Mouse (Mus musculus): ENCODE data around the gene Crtc3. TPM values are rescaled to one million over a fixed set of nuclear protein-coding genes. Genes with fewer than 3 reads are reported as not detected.

The Crtc3 gene
- 13.1 and 16.6 TPM in 2 replicates for polyA plus RNA-seq (2014; fragmentation: Nextera tagmentation; extraction: Ambion mirVana)

DNA sequence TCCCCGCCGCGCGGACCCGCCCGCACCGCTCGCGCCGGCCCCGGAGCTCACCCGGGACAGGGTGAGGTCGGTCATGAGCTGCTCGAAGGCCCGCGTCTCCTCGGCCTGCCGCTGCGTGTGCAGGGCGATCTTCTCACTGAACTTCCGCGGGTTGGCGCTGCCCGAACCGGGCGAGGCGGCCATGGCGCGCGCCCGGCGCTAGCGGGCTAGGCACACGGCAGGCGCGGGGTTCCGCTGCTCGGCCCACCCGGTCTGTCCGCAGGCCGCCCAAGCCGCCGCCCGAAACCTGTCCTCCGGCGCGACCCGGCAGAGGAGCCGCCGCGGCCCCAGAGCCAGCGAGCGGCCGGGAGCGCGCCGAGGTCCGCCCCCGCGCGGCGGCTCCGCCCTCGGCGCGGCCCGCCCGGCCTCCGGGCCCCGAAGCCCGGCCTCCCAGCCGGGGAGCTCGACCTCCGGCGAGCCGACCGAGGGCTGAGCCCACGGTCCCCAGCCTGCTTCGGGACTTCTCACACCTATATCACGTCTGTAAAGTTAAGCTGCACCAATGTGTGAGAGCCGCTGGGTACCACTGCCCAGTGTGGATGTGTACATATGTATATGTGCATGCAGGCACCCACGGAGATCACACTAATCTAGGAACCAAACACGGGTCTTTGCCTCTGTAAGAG is at the start of gene Crtc3:
TSS of gene Crtc3 (minus strand) at position 322 of the 665 bp plus-strand sequence.
- Histone ChIP-seq H3K9me3 (ENCODE audit: control insufficient read depth, low read length) (no peaks in the 10 kb centered on the region), H3K27ac (ENCODE audit: low read depth, low read length) (peak within 1 kb of the TSS; percentile 87), H3K4me2 (peak within 1 kb of the TSS; percentile 95), H3K4me1 (replicated peaks; ENCODE audit: control insufficient read depth, insufficient read depth, low read length) (peaks cover 12% of the 10 kb centered on the region; the same call in 1 of the 2 replicates), H3K36me3 (ENCODE audit: control insufficient read depth, insufficient read depth, low read length) (no peaks in the 10 kb centered on the region), H3K27me3 (replicated peaks; ENCODE audit: control insufficient read depth, insufficient read depth, low read length) (no peaks in the 10 kb centered on the region), H3K9ac (ENCODE audit: low read depth, low read length) (peak within 1 kb of the TSS; percentile 94), H3K4me3 (ENCODE audit: low read depth, low read length) (peak within 1 kb of the TSS; percentile 84)
- peak; percentile 85 for ATAC-seq (replicated peaks; ENCODE audit: low FRiP score)
- 1% methylated on average over 56 of the region's 83 CpGs for WGBS
- peak; percentile 78 for DNase-seq (ENCODE audit: low spot score)

DNA sequence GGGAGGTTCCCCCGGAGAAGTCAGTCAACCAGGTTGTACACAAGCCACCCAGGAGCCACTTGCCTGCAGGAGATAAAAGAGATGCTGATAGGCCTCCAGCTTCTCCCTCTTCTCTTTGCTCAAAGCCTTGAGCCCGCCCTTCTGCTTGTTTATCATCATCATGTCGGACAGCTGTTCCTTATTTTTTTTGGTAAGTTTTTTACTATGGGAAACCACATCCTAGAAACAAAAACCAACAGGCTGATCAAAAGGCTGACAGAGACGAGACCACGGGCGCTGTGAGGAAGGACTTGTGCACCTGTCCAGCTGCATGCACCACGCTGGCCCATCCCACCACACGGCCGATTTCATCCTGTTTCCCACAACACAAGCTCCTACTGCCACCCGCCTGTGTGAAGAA is 47.5 kb upstream of the Crtc3 start:
- Histone ChIP-seq H3K9ac (ENCODE audit: low read depth, low read length) (no peak overlapping the region), H3K27me3 (replicated peaks; ENCODE audit: control insufficient read depth, insufficient read depth, low read length) (no peaks in the 10 kb centered on the region), H3K4me2 (no peak overlapping the region), H3K36me3 (ENCODE audit: control insufficient read depth, insufficient read depth, low read length) (peaks cover 9% of the 10 kb centered on the region; the same call in 1 of the 2 replicates), H3K27ac (ENCODE audit: low read depth, low read length) (no peak overlapping the region), H3K4me3 (ENCODE audit: low read depth, low read length) (no peak overlapping the region), H3K9me3 (ENCODE audit: control insufficient read depth, low read length) (no peaks in the 10 kb centered on the region), H3K4me1 (replicated peaks; ENCODE audit: control insufficient read depth, insufficient read depth, low read length) (no peaks in the 10 kb centered on the region)
- ATAC-seq (replicated peaks; ENCODE audit: low FRiP score), result no peak
- no peak for DNase-seq (ENCODE audit: low spot score)
- 81% methylated on average over 10 of the region's 10 CpGs for WGBS

DNA sequence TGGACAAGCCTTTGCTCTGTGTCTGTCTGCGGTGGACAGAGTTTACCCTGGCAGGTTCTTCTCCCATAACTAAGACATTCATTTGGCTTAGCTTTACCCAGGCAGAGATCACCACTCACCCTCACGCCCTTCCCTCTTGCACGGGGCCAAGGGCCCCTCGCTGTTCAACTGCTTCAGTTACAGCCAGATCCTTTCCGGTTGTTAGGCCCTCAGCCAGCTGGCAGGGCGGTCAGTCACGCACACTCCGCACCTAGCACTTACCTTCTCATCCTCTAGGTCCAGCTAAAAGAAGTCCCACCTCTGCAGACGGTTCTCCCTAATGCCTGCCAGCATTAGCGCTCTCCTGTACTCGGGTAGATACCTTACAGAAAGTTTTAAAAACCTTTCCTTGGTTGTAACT is 44.3 kb upstream of the Crtc3 start:
- ATAC-seq (replicated peaks; ENCODE audit: low FRiP score) (no peak), DNase-seq (ENCODE audit: low spot score) (no peak)
- Histone ChIP-seq H3K36me3 (ENCODE audit: control insufficient read depth, insufficient read depth, low read length) (peaks cover 15% of the 10 kb centered on the region), H3K27me3 (replicated peaks; ENCODE audit: control insufficient read depth, insufficient read depth, low read length) (no peaks in the 10 kb centered on the region), H3K4me1 (replicated peaks; ENCODE audit: control insufficient read depth, insufficient read depth, low read length) (no peaks in the 10 kb centered on the region), H3K4me3 (ENCODE audit: low read depth, low read length) (no peak overlapping the region), H3K9ac (ENCODE audit: low read depth, low read length) (no peak overlapping the region), H3K27ac (ENCODE audit: low read depth, low read length) (no peak overlapping the region), H3K4me2 (no peak overlapping the region), H3K9me3 (ENCODE audit: control insufficient read depth, low read length) (no peaks in the 10 kb centered on the region)
- 85% methylated on average over 11 of the region's 11 CpGs for WGBS

DNA sequence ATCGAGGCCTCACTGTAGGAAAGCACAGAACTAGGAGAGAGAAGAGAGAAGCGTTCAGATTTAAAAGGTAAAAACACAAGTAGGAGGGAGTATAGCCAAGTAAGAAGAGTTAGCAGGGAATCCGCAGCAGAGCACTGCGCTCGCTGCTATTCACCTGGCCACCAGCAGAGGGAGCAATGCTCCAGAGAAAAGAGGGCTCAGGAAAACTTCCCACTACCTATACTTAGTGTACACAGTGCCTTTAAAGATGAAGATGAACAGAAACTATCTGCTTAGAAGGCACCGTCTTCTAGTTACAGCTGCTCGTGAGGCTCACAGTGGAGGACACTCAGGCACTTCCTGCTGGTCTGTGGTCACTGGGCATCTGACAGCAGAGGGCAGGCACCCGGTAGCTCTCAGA is 41.0 kb upstream of the Crtc3 start:
- ATAC-seq (replicated peaks; ENCODE audit: low FRiP score) (0 out of 2 replicates have a peak, but pooled peaks have one; percentile 54), DNase-seq (ENCODE audit: low spot score) (peak; percentile 53)
- Histone ChIP-seq H3K36me3 (ENCODE audit: control insufficient read depth, insufficient read depth, low read length) (peaks cover 15% of the 10 kb centered on the region), H3K9ac (ENCODE audit: low read depth, low read length) (no peak overlapping the region), H3K27me3 (replicated peaks; ENCODE audit: control insufficient read depth, insufficient read depth, low read length) (no peaks in the 10 kb centered on the region), H3K27ac (ENCODE audit: low read depth, low read length) (no peak overlapping the region), H3K4me1 (replicated peaks; ENCODE audit: control insufficient read depth, insufficient read depth, low read length) (no peaks in the 10 kb centered on the region), H3K4me2 (no peak overlapping the region), H3K9me3 (ENCODE audit: control insufficient read depth, low read length) (no peaks in the 10 kb centered on the region), H3K4me3 (ENCODE audit: low read depth, low read length) (no peak overlapping the region)
- 28% methylated on average over 8 of the region's 8 CpGs for WGBS

DNA sequence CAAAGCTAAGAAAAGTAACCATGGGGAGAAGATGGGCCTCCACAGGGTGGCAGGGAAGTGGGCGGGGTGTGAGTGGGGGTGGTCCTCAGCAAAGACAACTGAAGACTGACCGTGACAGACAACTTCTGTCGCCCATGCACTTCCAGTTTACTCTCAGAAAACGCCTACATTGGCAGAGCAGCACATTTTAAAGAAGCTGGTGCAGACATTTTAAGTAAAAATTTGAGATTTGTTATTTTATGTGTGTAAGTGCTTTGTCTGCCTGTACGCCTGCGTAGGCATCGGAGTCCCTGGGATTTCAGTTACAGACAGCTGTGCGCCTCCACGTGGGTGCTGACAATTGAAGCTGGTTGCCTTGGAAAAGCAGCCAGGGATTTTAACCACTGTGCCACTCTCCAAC is 32.4 kb upstream of the Crtc3 start:
- peaks cover 12% of the 10 kb centered on the region for H3K4me1 ChIP-seq (replicated peaks; ENCODE audit: control insufficient read depth, insufficient read depth, low read length)
- no peak overlapping the region for H3K27ac ChIP-seq (ENCODE audit: low read depth, low read length)
- no peaks in the 10 kb centered on the region for H3K9me3 ChIP-seq (ENCODE audit: control insufficient read depth, low read length)
- no peak overlapping the region for H3K9ac ChIP-seq (ENCODE audit: low read depth, low read length)
- H3K36me3 ChIP-seq (ENCODE audit: control insufficient read depth, insufficient read depth, low read length), result peaks cover 6% of the 10 kb centered on the region
- H3K27me3 ChIP-seq (replicated peaks; ENCODE audit: control insufficient read depth, insufficient read depth, low read length), result no peaks in the 10 kb centered on the region
- no peak overlapping the region for H3K4me3 ChIP-seq (ENCODE audit: low read depth, low read length)
- 62% methylated on average over 9 of the region's 9 CpGs for WGBS
- no peak for DNase-seq (ENCODE audit: low spot score)
- no peak for ATAC-seq (replicated peaks; ENCODE audit: low FRiP score)
- H3K4me2 ChIP-seq, result no peak overlapping the region

DNA sequence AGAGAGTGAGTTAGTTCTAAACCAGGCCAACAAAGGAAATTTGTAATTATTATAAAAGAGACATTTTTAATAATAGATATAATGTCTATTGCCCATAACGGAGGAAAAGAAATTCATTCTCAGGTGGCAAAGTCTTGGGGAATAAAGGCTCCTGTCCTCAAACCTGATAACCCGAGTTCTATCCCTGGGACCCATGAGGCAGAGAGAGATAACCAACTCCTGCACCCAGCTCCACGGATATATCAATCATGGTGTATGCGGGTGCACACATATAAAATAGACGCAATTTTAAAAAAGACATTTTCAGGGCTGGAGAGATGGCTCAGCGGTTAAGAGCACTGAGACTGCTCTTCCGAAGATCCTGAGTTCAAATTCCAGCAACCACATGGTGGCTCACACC is 30.9 kb upstream of the Crtc3 start:
- Histone ChIP-seq H3K27ac (ENCODE audit: low read depth, low read length) (no peak overlapping the region), H3K36me3 (ENCODE audit: control insufficient read depth, insufficient read depth, low read length) (peaks cover 4% of the 10 kb centered on the region; the same call in 1 of the 2 replicates), H3K27me3 (replicated peaks; ENCODE audit: control insufficient read depth, insufficient read depth, low read length) (no peaks in the 10 kb centered on the region), H3K9ac (ENCODE audit: low read depth, low read length) (no peak overlapping the region), H3K4me2 (no peak overlapping the region), H3K4me3 (ENCODE audit: low read depth, low read length) (no peak overlapping the region), H3K4me1 (replicated peaks; ENCODE audit: control insufficient read depth, insufficient read depth, low read length) (peaks cover 14% of the 10 kb centered on the region), H3K9me3 (ENCODE audit: control insufficient read depth, low read length) (no peaks in the 10 kb centered on the region)
- ATAC-seq (replicated peaks; ENCODE audit: low FRiP score), result 0 out of 2 replicates have a peak, but pooled peaks have one; percentile 52
- WGBS, result 79% methylated on average over 7 of the region's 7 CpGs
- DNase-seq (ENCODE audit: low spot score), result no peak

DNA sequence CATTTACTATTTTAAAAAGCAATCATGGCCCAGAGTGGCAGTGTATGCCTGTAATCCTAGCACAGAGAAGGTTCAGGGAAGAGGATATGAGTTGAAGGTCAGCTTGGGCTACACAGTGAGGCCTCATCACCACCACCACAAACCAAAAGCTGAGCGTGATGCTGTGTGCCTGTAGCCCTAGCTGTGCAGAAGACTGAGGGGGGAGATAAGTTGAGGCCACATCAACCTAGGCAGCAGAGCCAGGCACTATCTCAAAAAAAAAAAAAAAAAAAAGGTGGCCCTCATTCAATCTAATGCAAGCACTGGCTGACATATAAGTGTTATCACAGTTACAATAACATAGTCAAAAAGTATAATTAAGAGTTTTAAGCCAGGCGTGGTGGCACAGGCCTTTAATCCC is 30.4 kb upstream of the Crtc3 start:
- WGBS, result 59% methylated on average over 2 of the region's 2 CpGs
- H3K4me1 ChIP-seq (replicated peaks; ENCODE audit: control insufficient read depth, insufficient read depth, low read length), result peaks cover 14% of the 10 kb centered on the region
- no peak overlapping the region for H3K4me3 ChIP-seq (ENCODE audit: low read depth, low read length)
- ATAC-seq (replicated peaks; ENCODE audit: low FRiP score) (peak; percentile 70), DNase-seq (ENCODE audit: low spot score) (no peak)
- H3K27ac ChIP-seq (ENCODE audit: low read depth, low read length), result 0 out of 2 replicates have a peak overlapping the region, but pooled peaks have one; percentile 9
- H3K9ac ChIP-seq (ENCODE audit: low read depth, low read length), result no peak overlapping the region
- peaks cover 4% of the 10 kb centered on the region; the same call in 1 of the 2 replicates for H3K36me3 ChIP-seq (ENCODE audit: control insufficient read depth, insufficient read depth, low read length)
- no peak overlapping the region for H3K4me2 ChIP-seq
- H3K27me3 ChIP-seq (replicated peaks; ENCODE audit: control insufficient read depth, insufficient read depth, low read length), result no peaks in the 10 kb centered on the region
- no peaks in the 10 kb centered on the region for H3K9me3 ChIP-seq (ENCODE audit: control insufficient read depth, low read length)

DNA sequence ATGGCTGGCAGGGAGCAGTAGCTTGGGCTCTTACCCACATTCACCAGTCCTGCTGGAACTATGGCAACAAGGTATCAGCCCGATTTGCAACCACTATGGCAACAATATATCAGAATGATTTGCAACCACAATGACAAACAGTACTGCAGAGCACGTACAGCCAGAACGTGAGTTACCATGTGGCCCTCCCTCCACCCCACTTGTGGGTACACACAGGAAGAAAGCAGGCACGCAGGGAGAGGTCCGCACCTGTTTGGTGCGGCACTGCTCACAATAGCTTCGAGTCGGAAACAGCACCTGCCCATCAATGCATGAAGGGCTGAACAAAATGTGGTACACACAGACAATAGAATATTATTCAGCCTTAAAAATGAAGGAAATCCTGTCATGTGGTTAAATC is 29.8 kb upstream of the Crtc3 start:
- no peak overlapping the region for H3K9ac ChIP-seq (ENCODE audit: low read depth, low read length)
- DNase-seq (ENCODE audit: low spot score), result no peak
- peaks cover 14% of the 10 kb centered on the region for H3K4me1 ChIP-seq (replicated peaks; ENCODE audit: control insufficient read depth, insufficient read depth, low read length)
- ATAC-seq (replicated peaks; ENCODE audit: low FRiP score), result no peak
- peaks cover 4% of the 10 kb centered on the region; the same call in 1 of the 2 replicates for H3K36me3 ChIP-seq (ENCODE audit: control insufficient read depth, insufficient read depth, low read length)
- H3K4me2 ChIP-seq, result no peak overlapping the region
- H3K9me3 ChIP-seq (ENCODE audit: control insufficient read depth, low read length), result no peaks in the 10 kb centered on the region
- no peaks in the 10 kb centered on the region for H3K27me3 ChIP-seq (replicated peaks; ENCODE audit: control insufficient read depth, insufficient read depth, low read length)
- H3K27ac ChIP-seq (ENCODE audit: low read depth, low read length), result no peak overlapping the region
- WGBS, result 87% methylated on average over 8 of the region's 8 CpGs
- H3K4me3 ChIP-seq (ENCODE audit: low read depth, low read length), result no peak overlapping the region

DNA sequence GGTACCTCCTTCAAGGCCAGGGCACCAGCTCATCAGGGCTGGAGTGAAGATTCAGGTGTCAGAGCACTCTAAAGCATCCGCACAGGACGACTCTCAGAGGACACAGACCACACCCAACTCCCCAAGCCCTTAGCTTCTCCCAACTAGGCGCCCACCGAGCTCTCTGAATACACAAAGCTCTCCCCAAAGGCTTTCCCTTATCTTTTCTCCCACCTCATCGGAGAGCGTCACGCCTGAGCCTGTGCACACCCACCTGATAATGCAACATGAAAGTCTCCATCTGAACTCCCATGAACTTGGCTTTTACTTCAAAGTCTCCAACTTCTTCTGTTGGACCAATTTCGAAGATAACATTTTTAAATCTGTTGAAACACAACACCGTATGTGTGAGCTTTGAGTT is 28.1 kb upstream of the Crtc3 start:
- no peaks in the 10 kb centered on the region; the same call in 1 of the 2 replicates for H3K36me3 ChIP-seq (ENCODE audit: control insufficient read depth, insufficient read depth, low read length)
- no peak overlapping the region for H3K4me2 ChIP-seq
- peak; percentile 75 for ATAC-seq (replicated peaks; ENCODE audit: low FRiP score)
- no peak for DNase-seq (ENCODE audit: low spot score)
- H3K9ac ChIP-seq (ENCODE audit: low read depth, low read length), result no peak overlapping the region
- no peak overlapping the region for H3K27ac ChIP-seq (ENCODE audit: low read depth, low read length)
- H3K9me3 ChIP-seq (ENCODE audit: control insufficient read depth, low read length), result no peaks in the 10 kb centered on the region
- WGBS, result 50% methylated on average over 9 of the region's 9 CpGs
- H3K4me3 ChIP-seq (ENCODE audit: low read depth, low read length), result no peak overlapping the region
- no peaks in the 10 kb centered on the region for H3K27me3 ChIP-seq (replicated peaks; ENCODE audit: control insufficient read depth, insufficient read depth, low read length)
- peaks cover 14% of the 10 kb centered on the region for H3K4me1 ChIP-seq (replicated peaks; ENCODE audit: control insufficient read depth, insufficient read depth, low read length)
